Mouse (Mus musculus) heart, embryonic 14.5 days (tissue): ENCODE measurements around the gene Egln1. TPM values are rescaled to one million over a fixed set of nuclear protein-coding genes. Genes with fewer than 3 reads are reported as not detected.

Experiments used
- ATAC-seq: fragments of 200-750 bp; cut with Nextera tagmentation; 2 replicates; pipeline ENCODE4 v1.8.0; 2017; ENCODE audit warnings: low read depth, moderate TSS enrichment; ENCODE audit not compliant: insufficient number of reproducible peaks, insufficient read depth, low FRiP score
- H3K27ac ChIP-seq, 2 experiments: fragments of 200-500 bp in 1 of 2; fragments of 300-500 bp in 1 of 2; sonication (generic) in 1 of 2; replicated peaks in 1 of 2; 2 replicates each; pipeline ENCODE4 v1.5.1; 2012 to 2014; ENCODE audit warnings: low read depth in 2 of 2, low read length in 2 of 2, control low read depth in 1 of 2, mild to moderate bottlenecking in 1 of 2, mixed read lengths in 1 of 2; ENCODE audit not compliant: control insufficient read depth in 1 of 2, insufficient read depth in 1 of 2
- H3K27me3 ChIP-seq: fragments of 300-500 bp; sonication (generic); 2 replicates; pipeline ENCODE4 v1.6.1; 2014; ENCODE audit warnings: mild to moderate bottlenecking, low read length, control low read depth; ENCODE audit not compliant: control insufficient read depth, insufficient read depth
- H3K36me3 ChIP-seq: fragments of 300-500 bp; sonication (generic); 2 replicates; pipeline ENCODE4 v1.6.1; 2014; ENCODE audit warnings: mild to moderate bottlenecking, control low read depth, low read length, mixed read lengths; ENCODE audit not compliant: control insufficient read depth, insufficient read depth
- H3K4me1 ChIP-seq, 2 experiments: fragments of 200-500 bp in 1 of 2; fragments of 300-500 bp in 1 of 2; sonication (generic) in 1 of 2; 2 replicates each; pipeline ENCODE4 v1.6.1; 2012 to 2014; ENCODE audit warnings: low read length in 2 of 2, control low read depth in 1 of 2, mixed read lengths in 1 of 2; ENCODE audit not compliant: control insufficient read depth in 2 of 2, insufficient read depth in 2 of 2
- H3K4me2 ChIP-seq: fragments of 300-500 bp; sonication (generic); 2 replicates; pipeline ENCODE4 v1.6.1; 2014; ENCODE audit warnings: mild to moderate bottlenecking, low read length
- H3K4me3 ChIP-seq, 2 experiments: fragments of 200-500 bp in 1 of 2; fragments of 300-500 bp in 1 of 2; sonication (generic) in 1 of 2; 2 replicates each; pipeline ENCODE4 v1.5.1; 2012 to 2014; ENCODE audit warnings: low read length in 2 of 2, mild to moderate bottlenecking in 2 of 2, control low read depth in 1 of 2, low read depth in 1 of 2, moderate library complexity in 1 of 2; ENCODE audit not compliant: control insufficient read depth in 1 of 2, insufficient read depth in 1 of 2
- H3K9ac ChIP-seq: fragments of 300-500 bp; sonication (generic); 2 replicates; pipeline ENCODE4 v1.6.1; 2014; ENCODE audit warnings: mild to moderate bottlenecking, low read length
- H3K9me3 ChIP-seq: fragments of 300-500 bp; sonication (generic); 2 replicates; pipeline ENCODE4 v1.6.1; 2016; ENCODE audit warnings: low read length, control low read depth; ENCODE audit not compliant: control insufficient read depth
- WGBS: fragments of 180-500 bp; shearing (Covaris S2); extraction: QIAGEN DNeasy Blood & Tissue Kit; methylation state at CpG from one replicate; pipeline ENCODE4 v1.1.7; 2014; 5-methylcytosine and 5-hydroxymethylcytosine counted together
- polyA plus RNA-seq: library from polyadenylated mRNA; unstranded; fragments of >200 nt; fragmentation: Nextera tagmentation; extraction: Ambion mirVana; gene quantifications from 2 replicates; pipeline ENCODE4 v1.2.1, GENCODE M21; 2014

Egln1 gene
- polyA plus RNA-seq, 1 experiment from 2014 or later: 26.0 TPM

DNA sequence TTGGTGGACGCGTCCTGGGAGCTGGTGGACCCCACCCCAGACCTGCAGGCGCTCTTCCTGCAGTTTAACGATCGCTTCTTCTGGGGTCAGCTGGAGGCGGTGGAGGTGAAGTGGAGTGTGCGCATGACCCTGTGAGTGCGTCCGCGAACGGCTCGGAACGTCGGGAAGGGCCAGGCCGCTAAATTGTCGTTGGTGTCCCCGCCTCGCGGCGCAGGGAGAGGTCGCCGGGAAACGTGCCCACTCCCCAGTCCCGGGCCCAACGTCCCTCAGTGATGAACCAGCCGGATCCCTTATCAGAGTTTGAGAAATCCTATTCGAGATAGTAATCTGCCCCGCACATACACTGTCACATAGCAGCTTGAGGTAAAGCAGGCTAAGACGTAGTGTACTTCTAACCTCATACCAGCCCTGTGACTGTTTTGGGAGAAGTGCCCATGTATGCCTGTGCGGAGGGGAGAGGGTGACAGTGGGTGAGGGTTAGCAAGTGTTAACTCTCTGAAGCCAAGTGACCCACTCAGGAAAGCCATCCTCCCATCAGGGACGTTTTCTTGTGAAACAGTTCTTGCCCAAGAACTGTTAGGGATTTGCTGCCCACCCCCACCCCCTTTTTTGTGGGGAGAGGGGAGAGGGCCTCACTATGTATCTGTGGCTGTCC is 50.7 kb downstream of the Egln1 start:
- peaks cover 63% of the 10 kb centered on the region for H3K36me3 ChIP-seq
- peak overlapping the region; percentile 87 for H3K4me2 ChIP-seq
- no peaks in the 10 kb centered on the region for H3K27me3 ChIP-seq
- peak; percentile 22 for ATAC-seq
- WGBS: 3% methylated on average over 31 of the region's 31 CpGs
- H3K9me3 ChIP-seq: no peaks in the 10 kb centered on the region
- peaks cover 10 to 24% of the 10 kb centered on the region in 2 experiments; a peak in 3 of 4 replicates for H3K4me1 ChIP-seq
- peak overlapping the region in 1 of 2 experiments; percentile 20; a peak in 1 of 4 replicates for H3K27ac ChIP-seq
- peak overlapping the region; percentile 87 to 88 for H3K4me3 ChIP-seq
- peak overlapping the region; percentile 90 for H3K9ac ChIP-seq

DNA sequence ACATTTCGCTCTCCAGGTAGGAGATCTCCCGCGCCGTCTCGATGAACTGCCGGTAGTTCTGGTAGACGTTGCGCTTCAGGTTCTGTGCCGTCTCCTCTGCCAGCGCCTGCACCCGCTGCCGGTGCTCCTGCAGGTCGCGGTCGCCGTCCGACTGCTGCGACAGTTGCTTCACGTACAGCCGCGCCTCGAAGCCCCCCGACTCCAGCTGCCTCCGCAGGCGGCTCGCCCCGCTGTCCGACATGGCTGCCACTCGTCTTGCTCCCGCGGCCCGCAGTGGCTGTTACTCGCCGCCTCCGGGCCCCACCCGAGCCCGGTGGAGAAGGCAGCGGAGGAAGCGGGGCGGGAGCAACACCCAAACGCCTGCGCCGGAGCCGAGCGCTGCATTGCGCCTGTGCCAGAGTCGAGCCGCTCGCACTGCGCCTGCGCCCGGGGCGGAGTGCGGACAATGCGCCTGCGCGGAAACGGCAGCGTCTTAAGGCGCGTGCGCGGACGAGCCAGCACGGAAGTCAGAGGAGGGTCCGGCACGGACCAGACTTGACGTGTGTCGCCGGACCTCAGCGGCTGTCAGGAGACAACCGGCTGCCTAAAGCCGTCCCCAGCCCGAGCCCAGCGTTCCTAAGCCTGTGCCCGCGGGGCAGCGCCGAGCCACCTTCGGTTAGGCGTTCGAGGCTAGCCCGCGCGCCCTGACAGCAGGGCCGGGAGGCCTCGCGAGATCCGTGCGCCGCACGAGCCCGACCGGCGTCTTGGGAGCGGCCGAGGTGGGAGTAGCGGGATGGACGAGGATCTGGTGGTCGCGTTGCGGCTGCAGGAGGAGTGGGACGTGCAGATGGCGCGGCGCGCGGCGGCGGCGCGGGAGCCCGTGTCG is 51.5 kb downstream of the Egln1 start, which contains the start of the genes Exoc8 and Sprtn:
TSS of gene Exoc8 (minus strand) at position 320 of the 865 bp plus-strand sequence.
TSS of gene Sprtn (plus strand) at position 501 of the 865 bp plus-strand sequence.
- Histone ChIP-seq H3K27ac (peak within 1 kb of the TSS; percentile 82 to 86), H3K4me1 (peaks cover 10 to 24% of the 10 kb centered on the region in 2 experiments; a peak in 3 of 4 replicates), H3K9ac (peak within 1 kb of the TSS; percentile 90), H3K27me3 (no peaks in the 10 kb centered on the region), H3K4me3 (peak within 1 kb of the TSS; percentile 87 to 88), H3K36me3 (peaks cover 59% of the 10 kb centered on the region), H3K9me3 (no peaks in the 10 kb centered on the region), H3K4me2 (peak within 1 kb of the TSS; percentile 97)
- WGBS: under 1% methylated on average over 114 of the region's 114 CpGs
- peak; percentile 87 for ATAC-seq

DNA sequence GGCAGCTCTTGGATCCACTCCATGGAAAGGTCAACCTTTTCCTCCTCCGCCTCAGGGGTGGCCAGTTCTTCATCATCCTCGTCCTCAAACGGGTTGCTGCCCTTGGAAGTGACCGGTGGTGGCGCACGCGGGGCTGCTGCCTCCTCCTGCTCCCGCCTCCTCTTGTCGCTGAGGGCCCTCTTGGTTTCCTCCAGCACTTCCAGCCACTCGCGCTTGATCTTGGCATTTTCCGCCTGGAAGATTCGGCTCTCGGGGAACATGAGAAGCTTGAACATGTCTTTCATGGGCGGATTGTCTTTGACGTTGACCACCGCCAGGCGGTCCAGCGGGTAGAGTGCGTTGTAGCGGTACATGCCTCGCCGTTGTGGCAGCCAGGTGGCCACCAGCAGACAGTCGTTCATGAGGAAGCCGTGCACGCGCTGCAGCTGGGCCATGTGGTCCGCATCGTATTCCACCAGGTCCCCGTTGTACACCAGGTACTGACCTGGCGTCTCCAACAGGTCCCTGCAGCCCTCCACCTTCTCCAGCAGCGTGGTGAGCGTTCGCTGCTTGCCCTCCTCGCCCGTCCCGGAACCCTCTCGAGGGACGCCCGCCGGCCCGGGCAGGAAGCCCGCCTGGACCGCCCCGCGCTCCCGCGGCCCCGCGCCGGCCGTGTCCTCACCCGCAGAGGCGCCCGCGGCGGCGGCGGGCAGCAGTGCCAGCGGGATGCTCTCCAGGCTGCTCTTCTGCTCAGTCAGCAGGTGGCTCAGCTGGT is 52.3 kb downstream of the Egln1 start:
- ATAC-seq: 0 out of 2 replicates have a peak, but pooled peaks have one; percentile 7
- peak overlapping the region; percentile 90 for H3K9ac ChIP-seq
- no peaks in the 10 kb centered on the region for H3K27me3 ChIP-seq
- H3K4me3 ChIP-seq: peak overlapping the region; percentile 87 to 88
- H3K27ac ChIP-seq: peak overlapping the region; percentile 82 to 86
- peaks cover 10 to 24% of the 10 kb centered on the region in 2 experiments; a peak in 3 of 4 replicates for H3K4me1 ChIP-seq
- H3K4me2 ChIP-seq: peak overlapping the region; percentile 97
- H3K9me3 ChIP-seq: no peaks in the 10 kb centered on the region
- peaks cover 53% of the 10 kb centered on the region for H3K36me3 ChIP-seq
- WGBS: under 1% methylated on average over 60 of the region's 60 CpGs

DNA sequence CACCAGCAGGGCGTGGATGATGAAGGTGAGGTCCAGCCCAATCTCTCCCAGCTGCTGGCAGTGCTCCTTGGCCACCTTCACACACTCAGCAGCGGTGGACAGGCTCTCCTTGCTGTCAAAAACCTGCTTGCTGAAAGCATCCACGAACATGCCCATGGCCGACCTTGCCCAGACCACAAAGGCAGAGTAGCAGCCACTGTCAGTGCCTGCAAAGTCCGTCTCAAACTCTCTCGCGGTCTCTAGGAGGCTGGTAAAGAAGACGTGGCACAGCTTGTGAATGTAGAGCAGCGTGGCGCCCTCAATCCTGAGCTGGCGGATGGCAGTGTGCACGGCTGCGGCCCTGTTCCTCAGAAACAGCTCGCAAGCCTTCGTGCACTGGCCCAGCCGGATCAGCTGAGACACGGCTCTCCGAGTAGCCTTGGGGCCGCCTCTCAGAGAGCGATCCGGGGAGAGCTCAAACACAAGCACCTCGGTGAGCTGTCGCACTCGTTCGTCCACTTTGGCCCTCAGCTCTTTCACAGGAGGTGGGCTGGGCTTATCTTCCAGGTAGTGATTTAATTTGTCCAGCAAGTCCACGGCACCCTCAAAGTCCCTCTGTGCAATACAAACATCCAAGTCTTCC is 53.0 kb downstream of the Egln1 start:
- Histone ChIP-seq H3K36me3 (peaks cover 54% of the 10 kb centered on the region), H3K9ac (peak overlapping the region; percentile 90), H3K9me3 (no peaks in the 10 kb centered on the region), H3K4me2 (peak overlapping the region; percentile 97), H3K4me3 (peak overlapping the region; percentile 87 to 88), H3K4me1 (peaks cover 10 to 24% of the 10 kb centered on the region in 2 experiments; a peak in 3 of 4 replicates), H3K27ac (peak overlapping the region in 1 of 2 experiments; percentile 82; a peak in 1 of 4 replicates), H3K27me3 (no peaks in the 10 kb centered on the region)
- 83% methylated on average over 26 of the region's 26 CpGs for WGBS
- ATAC-seq: no peak

DNA sequence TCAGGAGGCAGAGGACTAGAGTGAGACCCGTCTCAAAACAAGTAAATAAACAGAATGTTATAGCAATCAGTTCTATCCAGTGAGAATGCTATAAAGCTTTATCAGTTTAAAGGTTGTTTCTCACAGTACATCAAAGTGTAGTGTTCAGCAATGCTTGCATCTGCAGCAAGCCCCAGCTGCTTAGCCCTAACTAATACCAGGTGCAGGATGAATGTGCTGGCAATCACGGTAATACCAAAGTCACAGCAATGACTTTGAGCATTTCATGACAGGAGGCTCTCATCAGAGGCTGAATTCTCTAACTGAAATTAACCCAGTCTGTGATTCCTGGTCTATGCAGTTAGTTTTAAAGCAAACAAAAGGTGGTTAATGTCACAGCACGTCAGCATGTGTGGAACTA is 56.5 kb downstream of the Egln1 start:
- no peak for ATAC-seq
- 61% methylated on average over 3 of the region's 3 CpGs for WGBS
- H3K36me3 ChIP-seq: peaks cover 70% of the 10 kb centered on the region

DNA sequence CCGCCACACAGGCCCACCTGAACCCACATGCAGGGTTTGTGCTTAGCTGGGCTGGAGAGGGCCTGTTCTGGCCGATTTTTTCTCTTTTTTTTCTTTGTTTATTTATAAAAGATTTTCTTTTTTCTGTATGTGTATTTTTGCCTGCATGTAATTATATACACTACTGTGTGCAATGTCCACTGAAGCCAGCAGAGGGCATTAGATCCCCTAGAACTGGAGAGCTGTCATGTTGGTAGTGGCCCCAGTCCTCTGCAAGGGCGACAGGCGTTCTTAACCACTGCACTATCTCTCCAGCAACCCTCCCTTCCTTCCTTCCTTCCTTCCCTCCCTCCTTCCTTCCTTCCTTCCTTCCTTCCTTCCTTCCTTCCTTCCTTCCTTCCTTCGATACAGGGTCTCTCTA is 60.7 kb downstream of the Egln1 start:
- H3K27me3 ChIP-seq: no peaks in the 10 kb centered on the region
- no peak overlapping the region for H3K4me2 ChIP-seq
- WGBS: 93% methylated on average over 5 of the region's 5 CpGs
- H3K9me3 ChIP-seq: peaks cover 8% of the 10 kb centered on the region; the same call in 1 of the 2 replicates
- H3K9ac ChIP-seq: no peak overlapping the region
- no peak overlapping the region for H3K27ac ChIP-seq
- H3K4me3 ChIP-seq: no peak overlapping the region
- no peaks in the 10 kb centered on the region for H3K4me1 ChIP-seq
- ATAC-seq: no peak
- peaks cover 90% of the 10 kb centered on the region for H3K36me3 ChIP-seq

More for the DNA sequence above, 56.5 kb downstream of the Egln1 start:
- Histone ChIP-seq H3K27me3 (no peaks in the 10 kb centered on the region), H3K9ac (no peak overlapping the region), H3K9me3 (peaks cover 8% of the 10 kb centered on the region; the same call in 1 of the 2 replicates), H3K27ac (no peak overlapping the region), H3K4me2 (no peak overlapping the region), H3K4me1 (peaks cover 5 to 13% of the 10 kb centered on the region in 2 experiments; a peak in 3 of 4 replicates), H3K4me3 (no peak overlapping the region)
